Mouse (Mus musculus): ENCODE data around the gene Il22ra1.

GRCm38 (mm10) chr4:135770611-135771305, 42.8 kb downstream of the Il22ra1 start:
- TF ChIP-seq POLR2A (IDR thresholded peaks at IDR 0.05; ENCODE audit: low read depth, low read length) (no peak), CTCF (IDR thresholded peaks at IDR 0.05; ENCODE audit: extremely low read depth, insufficient read length, insufficient replicate concordance, low read depth, low read length) (no peak)
